Mouse (Mus musculus): ENCODE measurements at regions not wholly inside any gene's neighbourhood (a gene's known extent, or its start where the extent isn't known, plus 50 kb on each side); places are given as distances from the start of the nearest gene placed in this dataset.

DNA sequence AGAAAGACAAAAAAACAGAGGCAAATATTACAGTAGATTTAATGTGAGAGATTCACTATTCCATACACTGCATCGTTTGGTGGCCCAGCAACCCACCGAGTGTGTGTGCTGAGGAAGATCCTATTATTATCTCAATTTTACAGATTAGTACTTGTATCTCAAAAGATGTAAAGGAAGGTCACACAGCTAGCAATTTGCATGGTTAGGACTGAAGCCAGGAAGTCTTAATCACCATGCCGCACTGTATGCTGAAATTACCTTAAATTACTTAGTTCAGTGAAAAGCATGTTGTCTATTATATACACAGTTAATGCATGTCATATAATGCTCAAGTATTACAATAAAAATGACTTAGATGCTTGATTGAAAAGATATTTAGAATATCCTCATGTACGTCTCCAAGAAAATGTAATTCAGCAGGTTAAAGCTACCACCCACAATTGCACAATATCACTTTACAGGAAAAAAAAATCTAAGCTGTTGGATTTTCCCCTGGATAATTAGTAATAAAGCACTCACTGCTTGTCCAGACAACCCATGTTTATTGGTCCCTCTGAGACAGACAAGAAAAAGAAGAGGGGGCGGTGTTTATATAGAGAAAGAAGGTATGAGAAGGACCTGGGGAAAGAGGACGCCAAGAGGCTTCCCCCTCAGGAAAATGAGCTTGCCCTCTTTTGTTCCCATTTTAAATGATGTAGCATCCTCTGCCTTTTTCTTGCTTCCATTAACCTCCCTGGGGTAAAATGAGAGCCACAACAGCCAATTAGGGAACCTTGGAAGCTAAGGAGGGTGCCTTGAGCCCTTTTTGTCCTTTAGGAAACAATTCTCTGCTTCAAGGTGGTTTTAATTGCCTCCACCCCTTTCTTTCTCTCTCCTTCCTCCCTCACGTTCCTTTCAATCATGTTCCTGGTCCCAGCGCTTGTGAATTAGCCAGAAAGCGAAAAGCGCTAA is 204.6 kb upstream of the Xrcc4 start:
- no peak for DNase-seq (ENCODE audit: low spot score)

GRCm38 (mm10) chr13:90292905-90293304 is 203.5 kb upstream of the Xrcc4 start:
- DNase-seq (ENCODE audit: low spot score): no peak

- no peak for DNase-seq (ENCODE audit: low spot score)
Observed at GRCm38 (mm10) chr13:90292124-90292523, 202.7 kb upstream of the Xrcc4 start.

DNA sequence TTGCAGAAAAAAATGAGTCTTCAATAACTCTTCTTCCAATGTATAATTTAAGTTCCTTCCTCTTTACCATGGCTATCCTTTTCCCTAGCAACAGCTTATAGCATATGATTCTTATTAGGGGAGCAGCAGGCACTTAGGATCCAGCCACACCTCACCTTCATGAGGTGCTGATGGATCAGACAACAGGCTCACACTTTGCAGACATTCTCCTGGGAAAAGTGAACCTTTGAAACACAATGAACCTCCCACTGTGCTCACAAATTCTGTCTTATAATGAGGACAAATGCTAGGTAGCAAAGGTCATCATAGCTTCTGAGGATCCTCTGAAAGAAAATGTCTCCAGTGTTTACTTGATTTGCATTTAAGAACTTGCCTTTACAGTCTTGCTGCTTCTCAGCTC is 191.6 kb upstream of the Xrcc4 start:
- no peak for DNase-seq (ENCODE audit: low spot score)

- no peak for DNase-seq (ENCODE audit: low spot score)
Observed at GRCm38 (mm10) chr13:90279786-90280382, 190.5 kb upstream of the Xrcc4 start.

DNA sequence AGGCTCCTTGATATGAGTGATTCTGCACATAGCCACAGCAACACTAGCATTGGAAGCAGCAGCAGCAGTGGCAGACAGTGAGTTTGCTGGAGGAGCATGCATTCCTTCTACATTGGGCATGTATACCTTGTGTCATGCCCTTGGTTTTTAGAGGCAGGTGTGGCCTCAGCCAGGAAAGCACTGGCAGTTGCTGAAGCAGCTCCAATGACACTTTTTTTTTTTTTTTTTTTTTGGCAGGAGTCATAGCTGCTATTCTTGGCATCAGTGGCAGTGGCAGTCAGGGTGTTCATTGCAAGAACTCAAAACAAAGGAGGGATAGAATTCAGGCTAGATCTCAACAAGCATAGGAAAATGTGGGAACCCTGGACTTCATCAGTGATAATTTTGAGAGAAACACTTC is 189.9 kb upstream of the Xrcc4 start:
- no peak for DNase-seq (ENCODE audit: low spot score)

DNA sequence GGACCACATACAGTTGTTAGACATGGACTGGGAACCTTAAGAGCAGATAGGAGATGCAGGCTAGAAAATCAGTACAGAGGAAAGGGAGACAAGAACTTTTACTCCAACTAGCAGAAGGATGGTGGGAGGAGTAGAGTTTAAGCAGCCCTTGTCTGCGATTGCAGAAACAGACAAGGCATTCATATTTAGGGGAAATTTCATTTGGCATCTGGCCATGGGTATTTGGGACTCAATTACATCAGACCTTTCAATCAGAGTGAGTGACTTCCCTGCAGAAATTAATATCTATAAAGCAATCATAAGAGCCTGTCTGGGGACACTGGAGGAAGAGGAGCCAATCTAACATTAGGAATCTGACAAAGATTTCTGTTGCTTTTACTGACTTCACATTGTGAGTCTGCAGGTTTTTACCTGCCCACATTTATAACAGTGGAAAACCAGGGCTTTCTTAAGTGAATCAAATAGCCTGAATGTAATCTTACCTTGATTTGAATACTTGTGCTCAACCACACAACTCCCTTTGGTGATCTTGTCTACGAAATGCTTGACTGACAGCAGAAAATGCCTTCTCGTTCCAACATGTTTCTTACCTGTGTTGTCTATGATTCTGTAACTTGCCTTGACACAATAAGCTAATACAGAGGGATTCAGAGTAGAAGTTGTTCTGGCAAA is 169.8 kb upstream of the Xrcc4 start:
- DNase-seq (ENCODE audit: low spot score): no peak

DNA sequence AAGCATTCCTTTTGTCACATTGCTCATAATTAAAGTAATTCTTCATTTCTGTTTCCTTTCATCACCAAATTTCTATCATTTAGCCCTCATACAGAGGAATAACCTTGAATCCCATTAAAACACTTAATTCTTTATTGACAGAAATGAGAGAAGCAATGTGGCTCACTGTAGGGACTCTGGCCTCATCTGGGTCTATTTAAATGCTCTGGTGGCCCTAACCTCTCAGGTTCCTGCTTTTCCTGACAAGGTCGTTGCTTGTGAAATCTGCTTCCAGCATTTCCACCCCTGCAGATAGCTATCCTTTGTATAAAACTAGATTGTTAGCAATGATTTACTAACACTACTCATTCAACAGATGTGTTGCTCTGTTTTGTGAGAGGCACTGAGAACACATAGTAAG is 163.6 kb upstream of the Xrcc4 start:
- no peak for DNase-seq (ENCODE audit: low spot score)

DNA sequence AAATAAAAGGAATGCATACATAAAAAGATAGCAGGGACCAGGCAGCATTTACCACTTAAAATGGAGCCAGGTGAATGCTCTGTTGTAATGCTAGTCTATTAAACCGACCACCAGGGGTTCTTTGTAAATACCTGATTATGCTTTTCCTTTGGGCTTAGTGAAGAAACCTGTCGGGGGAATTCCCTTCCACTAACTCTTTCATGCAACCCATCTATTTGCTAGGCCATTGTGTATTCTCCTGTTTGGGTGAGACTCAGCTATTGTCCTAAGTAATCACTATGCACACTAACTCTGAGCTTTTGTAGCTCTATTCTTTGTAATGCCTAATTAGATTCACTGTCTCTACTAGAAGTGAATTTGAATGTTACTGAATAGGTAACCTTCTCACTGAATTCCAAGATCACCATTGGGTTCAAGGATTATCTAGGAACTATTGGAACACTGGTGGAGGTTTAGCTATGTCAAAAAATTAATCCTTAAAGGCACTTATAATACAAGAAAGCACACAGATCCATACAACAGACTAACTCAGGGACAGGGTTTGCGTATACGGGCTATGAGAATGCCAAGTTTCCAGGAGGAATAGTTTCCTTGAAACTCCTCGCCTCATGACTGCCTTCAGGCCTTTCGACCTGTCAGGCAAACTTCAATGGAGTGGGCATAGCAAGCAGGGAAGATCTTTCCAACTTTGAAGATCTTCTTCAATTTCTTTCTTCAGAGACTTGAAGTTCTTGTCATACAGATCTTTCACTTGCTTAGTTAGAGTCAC is 156.8 kb upstream of the Xrcc4 start:
- no peak for DNase-seq (ENCODE audit: low spot score)

DNA sequence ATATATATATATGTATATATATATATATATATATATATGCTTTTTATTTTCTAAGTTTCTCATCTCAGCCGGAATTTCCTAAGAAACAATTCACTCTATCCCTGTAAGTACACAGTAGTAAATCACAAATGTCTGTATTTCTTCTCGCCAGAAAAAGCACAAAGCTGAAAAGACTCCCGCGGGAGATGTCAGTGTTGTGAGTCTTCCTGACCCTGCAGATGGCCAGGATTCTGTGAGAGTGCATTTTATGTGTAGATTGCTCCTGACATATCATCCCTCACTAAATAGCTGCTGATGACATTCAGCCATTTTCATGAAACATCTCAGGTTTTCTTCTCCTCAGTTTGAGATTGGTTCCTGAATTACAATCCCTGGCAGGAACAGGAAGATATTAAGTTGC is 148.9 kb upstream of the Xrcc4 start:
- no peak for DNase-seq (ENCODE audit: low spot score)

- no peak for DNase-seq (ENCODE audit: low spot score)
Observed at GRCm38 (mm10) chr13:90233986-90234385, 144.6 kb upstream of the Xrcc4 start.

DNA sequence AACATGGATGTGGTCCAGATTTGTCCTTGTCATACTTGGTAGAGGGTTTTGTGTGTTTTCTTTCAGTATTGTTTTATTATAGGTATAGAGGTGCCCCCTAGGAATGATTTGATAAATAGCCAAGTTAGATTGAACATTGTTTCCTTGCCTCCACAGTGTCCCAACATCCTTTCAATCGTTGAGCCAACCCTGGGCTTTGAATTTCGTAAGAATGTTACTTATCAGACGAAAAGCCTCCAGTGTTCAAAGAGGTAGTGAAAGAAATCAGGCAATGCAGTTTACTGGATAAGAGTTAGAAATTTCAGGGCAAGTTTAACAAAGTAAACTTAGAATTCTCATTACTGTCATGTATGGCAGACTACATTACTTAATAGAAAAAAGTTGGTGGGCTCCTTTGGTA is 144.2 kb upstream of the Xrcc4 start:
- DNase-seq (ENCODE audit: low spot score): no peak

DNA sequence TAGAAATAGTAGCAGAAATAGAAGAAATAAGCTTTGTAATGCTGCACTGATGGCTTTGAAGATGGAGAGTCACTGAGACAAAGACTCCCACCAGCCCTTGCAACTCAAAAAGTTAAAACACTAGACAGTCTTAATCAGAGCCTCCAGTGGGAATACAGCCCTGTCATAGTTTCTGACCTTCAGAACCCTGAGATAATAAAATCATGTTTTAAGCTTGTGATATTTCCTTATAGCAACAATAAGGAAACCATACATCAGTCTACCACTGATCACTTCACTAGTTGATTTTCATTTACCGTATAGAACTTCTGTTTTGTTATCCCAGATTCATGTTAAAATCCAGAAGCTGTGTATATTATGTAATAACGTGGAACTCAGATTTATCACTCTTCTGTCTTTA is 139.7 kb upstream of the Xrcc4 start:
- DNase-seq (ENCODE audit: low spot score): no peak

DNA sequence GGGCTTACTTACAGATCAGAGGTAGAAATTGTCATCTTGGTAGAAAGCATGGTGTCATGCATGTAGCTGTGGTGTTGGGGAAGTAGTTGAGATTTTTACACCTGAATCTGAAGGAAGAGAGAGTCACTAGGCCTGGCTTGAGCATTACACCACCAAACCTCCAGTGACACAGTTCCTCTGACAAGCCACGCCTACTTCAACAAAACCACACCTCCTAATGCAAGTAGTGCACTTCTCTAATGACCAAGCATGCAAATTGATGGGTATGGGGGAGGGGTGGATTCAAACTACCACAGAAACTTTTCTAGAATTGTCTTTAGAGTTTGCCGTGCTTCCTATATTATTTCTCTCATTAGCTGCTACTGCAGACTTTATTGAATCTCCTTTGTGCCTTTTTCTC is 136.8 kb upstream of the Xrcc4 start:
- DNase-seq (ENCODE audit: low spot score): no peak

DNA sequence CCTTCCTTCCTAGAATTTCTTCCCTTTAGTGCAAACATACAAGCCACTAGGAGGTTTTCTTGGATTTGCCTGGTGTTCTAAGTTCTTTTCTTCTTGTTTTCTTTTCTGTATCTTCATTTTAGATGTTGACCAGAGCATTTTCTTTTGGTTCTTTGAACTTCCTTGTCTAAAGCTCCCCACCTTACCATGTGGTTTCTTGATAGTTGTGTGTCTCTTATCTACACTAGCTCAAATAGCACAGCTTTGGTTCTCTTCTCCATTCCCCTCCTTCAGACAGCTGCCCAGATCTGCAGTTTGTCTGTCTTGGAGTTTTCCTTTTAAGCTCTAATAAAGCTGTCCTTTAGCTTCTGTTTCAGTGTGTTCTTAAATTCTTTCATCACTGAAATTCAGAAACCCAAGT is 123.0 kb upstream of the Xrcc4 start:
- no peak for DNase-seq (ENCODE audit: low spot score)

DNA sequence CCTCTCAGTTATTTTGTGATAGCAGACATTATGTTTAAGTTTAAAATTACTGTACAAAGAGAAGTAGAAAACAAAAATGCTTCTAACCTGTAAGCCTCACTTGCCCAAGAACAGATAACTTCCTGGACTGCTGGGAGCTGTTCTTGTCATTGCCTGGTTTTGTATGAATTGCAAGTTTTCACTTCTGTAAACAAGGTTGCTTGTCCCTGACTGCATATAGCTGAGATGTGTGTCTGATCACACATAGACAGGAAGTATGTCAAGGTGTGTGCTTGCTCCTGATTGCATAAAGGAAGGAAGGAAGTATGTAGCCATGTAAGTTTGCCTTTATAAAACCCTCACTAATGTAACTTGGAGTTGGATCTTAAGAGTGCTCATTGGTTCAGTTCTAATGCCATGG is 118.5 kb upstream of the Xrcc4 start:
- DNase-seq (ENCODE audit: low spot score): no peak

Data from ovary, adult 18-20 months (tissue).